Mouse (Mus musculus): ENCODE data around the gene Fam163a.
A peak's percentile ranks its signal among the peaks of the same experiment; 100 is the strongest.
"Not testable (repeated sequence)": the region's sequence is repeated elsewhere in the genome, so short reads cannot be mapped to it uniquely, and the experiment has no call there.

The Fam163a gene

DNA sequence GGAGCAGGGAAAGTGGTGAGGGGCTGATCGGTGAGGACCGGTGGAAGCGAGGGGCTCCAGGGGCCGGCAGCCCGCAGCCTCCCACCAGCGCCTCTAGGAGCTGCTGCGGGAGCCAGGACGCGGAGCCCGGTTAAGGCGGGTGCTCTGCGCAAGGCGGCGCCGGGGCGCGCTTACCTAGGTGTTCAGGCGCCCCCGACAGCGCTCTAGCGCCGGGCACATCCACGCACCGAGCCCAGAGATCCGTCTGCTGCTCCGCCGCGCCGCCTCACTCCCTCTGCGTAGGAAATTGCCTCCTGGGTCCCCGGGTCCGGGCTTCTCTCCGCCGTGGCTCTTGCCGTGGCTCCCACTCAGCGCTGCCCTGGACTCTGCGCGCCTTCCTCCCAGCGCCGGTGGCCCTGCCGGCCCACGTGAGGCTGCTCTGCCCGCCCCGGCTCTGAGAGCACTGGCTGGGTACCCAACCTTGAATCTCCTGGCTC is at the start of gene Fam163a:
Gene Fam163a, minus strand, starts transcription at position 371 of the 476 bp plus-strand sequence.
- DNase-seq, result no peak

GRCm38 (mm10) chr1:156251096-156251495 is 46.3 kb upstream of the Fam163a start:
- DNase-seq, result not testable (repeated sequence)

DNA sequence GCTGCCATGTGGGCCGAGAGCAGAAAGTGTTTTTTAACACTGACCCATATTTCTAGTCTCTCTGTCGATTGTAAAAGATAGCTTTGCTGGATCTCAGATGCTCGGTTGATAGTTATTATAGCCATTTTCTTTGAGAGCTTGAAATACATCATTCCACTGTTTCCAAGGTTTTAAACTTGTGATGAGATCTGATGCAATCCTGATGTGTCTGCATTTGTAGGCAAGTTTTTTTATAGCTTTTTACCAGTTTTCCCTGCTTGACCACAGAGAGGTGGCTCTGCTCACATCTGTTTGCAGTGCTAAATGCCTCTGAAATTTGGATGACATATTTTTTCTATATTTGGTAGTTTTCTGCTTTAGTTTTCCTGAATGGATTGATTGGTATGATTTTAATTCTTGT is 43.1 kb upstream of the Fam163a start:
- no peak for DNase-seq

GRCm38 (mm10) chr1:156241713-156242348 is 37.0 kb upstream of the Fam163a start:
- no peak for DNase-seq

- DNase-seq, result no peak
These were observed 36.2 kb upstream of the Fam163a start for GRCm38 (mm10) chr1:156241035-156241434.

DNA sequence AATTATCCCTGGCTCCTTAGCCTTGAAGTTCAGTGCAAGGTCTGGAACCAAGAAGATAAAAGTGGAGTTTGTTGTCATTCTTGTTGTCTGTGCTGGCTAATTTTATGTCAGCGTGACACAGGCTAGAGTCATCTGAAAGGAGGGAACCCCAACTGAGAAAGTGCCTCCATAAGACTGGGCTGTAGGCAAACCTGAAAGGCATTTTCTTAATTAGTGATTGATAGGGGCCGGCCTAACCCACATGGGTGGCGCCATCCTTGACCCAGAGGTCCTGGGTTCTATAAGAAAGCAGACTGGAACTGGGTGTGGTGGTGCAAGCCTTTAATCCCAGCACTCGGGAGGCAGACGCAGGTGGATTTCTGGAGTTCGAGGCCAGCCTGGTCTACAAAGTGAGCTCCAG is 26.3 kb upstream of the Fam163a start:
- no peak for DNase-seq

DNA sequence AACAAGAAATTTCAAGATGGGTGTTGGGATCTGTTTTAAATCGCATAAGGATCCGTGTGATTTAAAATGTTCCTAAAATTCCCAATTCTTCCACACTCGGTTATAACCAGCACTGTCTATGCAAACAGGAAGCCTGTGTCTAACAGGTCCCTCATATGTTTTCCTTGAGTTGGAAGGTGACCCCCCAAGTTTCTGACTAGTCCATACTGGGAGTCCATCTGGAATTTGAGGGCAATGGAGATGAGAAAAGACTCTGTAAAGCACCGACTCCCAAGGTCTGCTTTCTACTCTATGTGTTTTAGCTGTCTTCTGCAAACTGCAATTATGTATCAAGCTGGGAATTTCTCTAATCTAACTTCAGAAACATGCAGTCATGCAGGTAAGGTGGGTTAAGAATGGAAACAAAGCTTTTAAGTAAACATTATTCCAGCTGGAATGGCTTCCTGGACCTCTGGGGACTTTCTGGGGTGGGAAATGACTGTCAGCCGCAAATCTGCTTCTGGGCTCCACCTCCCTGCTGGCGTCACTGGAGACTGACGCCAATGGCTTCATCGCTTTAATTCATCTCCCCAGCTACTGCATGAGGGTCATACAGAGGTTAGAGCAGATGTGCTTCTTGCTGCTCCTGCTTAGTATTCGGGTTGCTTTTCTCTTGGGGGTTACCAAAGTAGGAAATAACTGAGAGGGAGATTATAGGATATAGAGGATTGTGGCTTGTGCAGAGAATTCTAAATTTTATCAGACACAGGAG is 25.7 kb upstream of the Fam163a start:
- DNase-seq, result peak; percentile 96

DNA sequence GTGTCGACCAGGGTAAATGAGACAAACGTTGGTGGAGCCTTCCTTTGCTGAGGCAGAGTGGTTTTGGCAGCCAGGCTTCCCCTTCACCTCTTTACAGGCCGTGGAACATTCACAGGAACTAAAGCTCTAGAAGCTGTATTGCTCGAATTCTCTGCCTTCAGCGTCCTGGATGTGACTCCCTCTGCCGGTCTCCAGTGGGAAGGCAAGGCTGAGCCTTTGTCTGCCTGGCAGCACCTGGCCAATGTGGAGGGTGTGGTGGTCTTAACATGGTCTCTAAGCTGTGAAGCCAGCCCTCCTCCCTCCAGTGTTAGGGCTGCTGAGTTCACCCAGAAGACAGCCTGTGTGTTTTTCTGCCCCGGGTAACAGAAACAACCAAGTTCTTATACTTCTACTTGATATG is 24.6 kb upstream of the Fam163a start:
- no peak for DNase-seq

GRCm38 (mm10) chr1:156228728-156229127 is 23.9 kb upstream of the Fam163a start:
- no peak for DNase-seq

DNA sequence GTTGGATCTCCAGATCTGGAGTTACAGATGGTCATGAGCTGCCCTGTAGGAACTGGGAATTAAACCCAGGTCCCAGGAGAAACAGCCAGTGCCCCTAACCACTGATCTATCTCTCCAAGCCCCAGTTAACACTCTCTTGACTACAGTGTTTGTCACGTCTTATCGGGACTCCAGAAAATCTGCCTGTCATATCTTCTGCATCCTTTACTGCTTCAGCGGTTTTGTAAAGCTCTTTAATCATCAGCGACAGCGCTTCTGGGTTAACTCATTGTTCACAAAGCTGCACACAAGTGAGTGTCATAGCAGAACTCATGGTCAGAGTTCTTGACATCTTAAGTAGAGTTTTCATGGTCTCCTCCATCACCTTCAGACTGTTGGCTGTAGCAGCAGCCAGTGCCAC is 22.1 kb upstream of the Fam163a start:
- DNase-seq, result no peak

DNA sequence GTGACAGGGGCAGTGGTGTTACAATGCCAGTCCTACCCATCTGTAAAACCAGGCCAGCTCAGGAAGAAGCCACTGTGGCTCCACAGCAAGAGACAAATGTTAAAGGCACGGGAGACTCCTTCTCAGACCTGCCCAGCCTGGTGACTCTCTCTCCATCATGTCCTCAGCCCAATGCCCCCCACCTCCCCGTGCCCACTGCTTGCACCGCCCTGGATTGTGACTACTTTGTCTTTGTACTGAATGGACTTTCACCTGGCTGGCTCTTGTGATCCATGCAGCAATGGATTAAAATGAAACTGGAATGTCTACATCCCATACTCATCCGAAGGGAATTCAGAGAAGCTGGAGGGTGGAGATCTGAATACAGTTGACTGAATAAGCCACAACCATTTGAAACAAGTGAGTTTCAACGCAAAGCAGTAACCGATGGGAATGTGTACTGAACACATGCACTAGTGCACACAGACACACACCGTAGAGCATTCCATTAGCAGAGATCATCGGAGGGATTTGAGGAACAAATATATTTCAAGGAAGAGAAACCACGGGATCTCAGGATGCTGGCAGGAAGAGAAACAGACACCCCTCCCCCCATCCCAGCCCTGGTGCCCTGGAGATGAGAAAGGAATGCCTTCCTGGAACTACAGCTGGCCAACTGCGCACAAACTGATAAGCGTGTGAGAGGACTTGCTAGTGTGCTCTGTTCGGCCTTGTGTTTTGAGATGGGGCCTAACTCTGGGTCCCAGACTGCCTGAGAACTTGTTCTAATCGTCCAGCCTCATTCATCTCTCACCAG is 17.6 kb upstream of the Fam163a start:
- peak; percentile 93 for DNase-seq

DNA sequence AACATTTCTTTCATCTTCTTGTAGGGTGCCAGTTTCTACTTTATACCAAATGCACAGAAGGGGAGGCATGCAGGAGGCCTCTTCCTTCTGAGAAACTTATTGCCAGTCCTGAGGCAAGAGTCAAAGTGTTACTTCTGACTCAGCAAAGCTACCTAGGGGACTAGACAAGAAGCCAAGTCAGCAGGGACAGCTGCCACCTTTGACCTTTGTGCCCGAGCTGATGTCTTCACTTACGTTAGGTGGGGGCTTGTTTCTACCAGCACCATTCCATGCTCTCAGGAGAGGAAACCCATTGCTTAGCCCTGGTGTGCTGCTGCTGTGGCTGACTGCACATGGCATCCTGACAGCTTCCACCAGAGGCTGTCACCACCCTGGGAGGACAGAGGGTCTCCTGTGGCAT is 16.5 kb upstream of the Fam163a start:
- DNase-seq, result no peak

- no peak for DNase-seq
These were observed 13.7 kb upstream of the Fam163a start for GRCm38 (mm10) chr1:156218573-156218972.

DNA sequence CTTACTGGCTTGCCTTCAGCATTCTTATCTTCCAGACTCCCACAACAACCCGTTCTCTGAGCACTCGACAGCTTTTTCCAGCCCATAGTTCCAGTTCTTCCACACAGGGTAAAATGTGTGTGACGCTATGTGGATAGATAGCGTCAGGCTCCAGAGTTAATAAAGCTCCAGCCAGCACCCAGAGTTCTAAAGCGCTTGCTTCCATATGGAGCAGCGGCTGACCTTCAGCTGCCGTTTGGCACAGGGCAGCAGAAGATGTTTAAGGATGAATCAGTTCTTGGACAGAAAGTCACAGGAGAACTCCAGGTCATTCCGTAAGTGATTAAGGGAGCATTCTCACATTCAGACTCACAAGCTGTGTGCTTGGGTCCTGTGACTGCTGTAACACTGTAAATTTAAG is 13.1 kb upstream of the Fam163a start:
- no peak for DNase-seq

- peak; percentile 97 for DNase-seq
These were observed 12.6 kb upstream of the Fam163a start for GRCm38 (mm10) chr1:156217393-156217792.

DNA sequence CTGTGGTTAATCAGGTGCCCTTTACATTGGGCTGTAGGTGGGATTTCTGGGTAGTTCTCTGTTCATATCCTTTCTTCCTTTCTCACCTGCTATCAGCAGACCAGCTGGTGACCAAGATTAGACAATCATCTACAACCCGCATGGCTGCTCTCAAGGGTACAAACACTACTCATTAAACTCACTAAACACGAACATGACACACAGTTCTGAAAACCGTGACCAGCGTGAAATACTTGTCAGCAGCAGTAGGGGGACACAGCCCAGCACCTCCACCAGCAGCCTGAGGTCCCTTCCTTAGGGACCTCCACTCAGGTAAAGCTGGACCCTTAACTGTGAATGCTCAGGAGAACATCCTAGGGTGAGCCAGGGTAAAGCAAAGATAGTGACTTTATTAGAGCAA is 11.4 kb upstream of the Fam163a start:
- no peak for DNase-seq

DNA sequence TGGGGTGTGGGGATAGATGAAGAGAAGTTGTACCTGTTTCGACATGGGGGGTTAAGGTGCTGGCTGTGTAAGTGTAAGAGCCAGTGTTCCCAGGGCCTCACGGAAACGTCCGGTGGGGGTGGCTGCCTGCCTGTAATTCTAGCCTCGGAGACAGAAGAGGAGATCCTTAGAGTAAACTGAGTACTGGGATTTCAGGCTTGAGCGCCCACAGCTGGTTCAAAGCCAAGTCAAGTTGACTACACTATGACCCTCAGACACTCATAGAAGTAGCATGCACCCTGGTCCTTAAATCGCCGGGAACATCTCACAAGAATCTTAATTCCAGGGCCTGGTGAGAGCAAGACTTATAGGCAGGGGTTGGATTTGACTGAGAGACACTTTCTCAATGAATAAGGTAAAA is 9.8 kb upstream of the Fam163a start:
- no peak for DNase-seq

GRCm38 (mm10) chr1:156212923-156213322 is 8.1 kb upstream of the Fam163a start:
- DNase-seq, result no peak

GRCm38 (mm10) chr1:156211809-156212317 is 7.0 kb upstream of the Fam163a start:
- DNase-seq, result no peak

- no peak for DNase-seq
These were observed 338 bp upstream of the Fam163a start for GRCm38 (mm10) chr1:156205164-156205563.

DNA sequence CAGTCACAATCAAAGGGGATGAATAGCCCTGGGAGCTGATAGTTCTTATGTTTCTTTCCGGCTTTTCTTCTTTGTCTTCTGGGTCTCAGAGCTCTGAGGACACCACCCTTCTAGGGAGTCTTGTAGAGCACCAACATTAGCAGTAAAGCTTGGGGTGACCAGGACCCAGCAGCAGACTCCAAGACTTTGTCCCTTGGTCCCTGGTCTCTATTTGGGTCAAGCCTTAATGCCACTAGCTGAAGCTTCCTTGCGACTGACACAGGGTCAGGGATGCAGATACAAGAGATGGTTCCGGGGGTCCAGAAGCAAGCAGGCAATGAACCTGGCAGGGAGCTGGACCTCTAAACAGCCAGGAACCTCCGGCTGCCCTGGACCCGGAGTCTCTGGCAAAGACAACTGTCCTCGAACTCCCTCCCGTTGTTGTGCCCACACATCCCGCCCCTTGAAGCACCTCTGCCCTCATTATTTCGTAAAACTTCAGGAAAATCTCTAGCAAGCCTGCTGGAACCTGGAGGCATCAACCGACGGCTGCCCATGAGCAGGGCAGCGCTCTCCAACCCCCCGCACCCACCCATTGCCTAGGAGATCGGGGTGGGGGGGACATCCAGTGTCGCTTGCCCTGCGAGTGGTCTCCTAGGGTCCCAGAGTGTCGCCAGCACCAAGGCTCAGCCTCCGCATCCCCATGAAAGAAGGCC is 718 bp downstream of the Fam163a start:
- DNase-seq, result no peak

- no peak for DNase-seq
These were observed 2.2 kb downstream of the Fam163a start for GRCm38 (mm10) chr1:156202661-156203060.

DNA sequence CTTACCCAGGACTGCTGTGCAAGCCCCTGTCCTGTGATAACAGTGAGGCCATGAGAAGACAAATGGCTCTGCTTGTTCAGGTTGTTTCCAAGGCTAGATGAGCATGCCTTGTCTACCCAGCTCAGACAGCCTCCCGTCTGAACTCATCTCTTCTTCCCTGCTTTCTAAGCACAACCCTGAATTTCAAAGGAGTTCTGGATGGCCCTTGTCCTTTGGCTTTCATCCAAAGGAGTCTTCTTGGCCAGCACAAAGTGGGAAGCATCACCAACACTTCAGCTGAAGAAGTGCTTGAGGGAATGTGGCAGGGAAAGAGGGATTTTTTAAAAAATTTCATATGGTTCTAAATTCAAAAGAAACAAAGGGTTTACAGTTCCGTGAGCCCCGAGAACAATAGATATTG is 3.8 kb downstream of the Fam163a start:
- DNase-seq, result no peak

Measured in heart, adult 11 months (tissue).